Mouse (Mus musculus) C2C12 (cell line): ENCODE results near the gene Polr2l. TPM values are rescaled to one million over a fixed set of nuclear protein-coding genes. Genes with fewer than 3 reads are reported as not detected.

Experiments
- H3K27me3 ChIP-seq: one replicate; pipeline ENCODE4 v1.6.1; 2011; ENCODE audit not compliant: control insufficient read depth, insufficient read depth, insufficient read length
- H3K36me3 ChIP-seq: one replicate; pipeline ENCODE4 v1.6.1; 2011; ENCODE audit not compliant: control insufficient read depth, insufficient read depth
- H3K4me3 ChIP-seq: one replicate; pipeline ENCODE4 v1.5.1; 2011; ENCODE audit warnings: mild to moderate bottlenecking, control low read depth; ENCODE audit not compliant: poor library complexity, insufficient read depth, severe bottlenecking
- H3K79me2 ChIP-seq: one replicate; pipeline ENCODE4 v1.6.1; 2011; ENCODE audit not compliant: control insufficient read depth, insufficient read depth
- H3K79me3 ChIP-seq: one replicate; pipeline ENCODE4 v1.6.1; 2011; ENCODE audit warnings: low read depth, control low read depth
- H3ac ChIP-seq: one replicate; pipeline ENCODE3; 2011; ENCODE audit warnings: low read depth; ENCODE audit not compliant: control insufficient read depth, insufficient read length
- CEBPB ChIP-seq: IDR thresholded peaks from one replicate; pipeline ENCODE4 v1.6.1; 2011; ENCODE audit warnings: low read depth, mild to moderate bottlenecking, control low read depth, moderate library complexity
- CTCF ChIP-seq: IDR thresholded peaks from one replicate; pipeline ENCODE4 v1.5.1; 2011; ENCODE audit not compliant: control insufficient read depth, insufficient read depth, insufficient read length
- FOSL1 ChIP-seq: IDR thresholded peaks from one replicate; pipeline ENCODE4 v1.8.0; 2011; ENCODE audit warnings: mild to moderate bottlenecking, low read length; ENCODE audit not compliant: poor library complexity, insufficient read depth, severe bottlenecking
- MAX ChIP-seq: IDR thresholded peaks from one replicate; pipeline ENCODE4 v1.6.1; 2011; ENCODE audit warnings: mild to moderate bottlenecking, control low read depth
- MYOD1 ChIP-seq: IDR thresholded peaks from one replicate; pipeline ENCODE4 v1.6.1; 2011; ENCODE audit warnings: low read depth; ENCODE audit not compliant: control insufficient read depth, insufficient read length
- MYOG ChIP-seq: IDR thresholded peaks from one replicate; pipeline ENCODE4 v1.6.1; 2011; ENCODE audit not compliant: control insufficient read depth, insufficient read length; ENCODE audit errors: extremely low read depth
- USF1 ChIP-seq: IDR thresholded peaks from one replicate; pipeline ENCODE4 v1.6.1; 2011; ENCODE audit warnings: low read depth, mild to moderate bottlenecking, control low read depth, moderate library complexity
- polyA plus RNA-seq: library from polyadenylated mRNA; unstranded; fragments of >200 nt; fragmentation: generic; extraction: Trizol; gene quantifications from one replicate; pipeline ENCODE4 v1.2.1, GENCODE M21; 2012; ENCODE audit warnings: missing spikeins

The Polr2l gene
- polyA plus RNA-seq, 1 experiment, result 124 TPM

GRCm38 (mm10) chr7:141460001-141460390 is 14.9 kb downstream of the Polr2l start:
- no peaks in the 10 kb centered on the region for H3K79me2 ChIP-seq
- TF ChIP-seq FOSL1 (no peak), USF1 (no peak), MYOG (no peak), CEBPB (no peak), MYOD1 (no peak), CTCF (no peak)
- H3K36me3 ChIP-seq, result peaks cover 3% of the 10 kb centered on the region
- no peak overlapping the region for H3ac ChIP-seq
- no peaks in the 10 kb centered on the region for H3K27me3 ChIP-seq
- no peak overlapping the region for H3K4me3 ChIP-seq
- H3K79me3 ChIP-seq, result no peaks in the 10 kb centered on the region

- TF ChIP-seq USF1 (no peak), FOSL1 (no peak), MYOD1 (no peak), MAX (no peak), CTCF (no peak), MYOG (no peak), CEBPB (no peak)
Observed at GRCm38 (mm10) chr7:141459301-141459711, 15.6 kb downstream of the Polr2l start.

GRCm38 (mm10) chr7:141458661-141459060 is 16.3 kb downstream of the Polr2l start:
- Histone ChIP-seq H3K79me3 (no peaks in the 10 kb centered on the region), H3K36me3 (peaks cover 3% of the 10 kb centered on the region), H3K4me3 (no peak overlapping the region), H3ac (no peak overlapping the region), H3K27me3 (no peaks in the 10 kb centered on the region), H3K79me2 (no peaks in the 10 kb centered on the region)
- no peak for TF ChIP-seq CEBPB
- TF ChIP-seq CTCF, result no peak
- no peak for TF ChIP-seq MYOD1
- TF ChIP-seq USF1, result no peak
- TF ChIP-seq FOSL1, result no peak
- TF ChIP-seq MAX, result no peak
- TF ChIP-seq MYOG, result no peak

More at GRCm38 (mm10) chr7:141459301-141459711, 15.6 kb downstream of the Polr2l start:
- no peaks in the 10 kb centered on the region for H3K79me2 ChIP-seq
- no peak overlapping the region for H3K4me3 ChIP-seq
- no peaks in the 10 kb centered on the region for H3K27me3 ChIP-seq
- H3ac ChIP-seq, result no peak overlapping the region
- H3K79me3 ChIP-seq, result no peaks in the 10 kb centered on the region
- peaks cover 3% of the 10 kb centered on the region for H3K36me3 ChIP-seq

DNA sequence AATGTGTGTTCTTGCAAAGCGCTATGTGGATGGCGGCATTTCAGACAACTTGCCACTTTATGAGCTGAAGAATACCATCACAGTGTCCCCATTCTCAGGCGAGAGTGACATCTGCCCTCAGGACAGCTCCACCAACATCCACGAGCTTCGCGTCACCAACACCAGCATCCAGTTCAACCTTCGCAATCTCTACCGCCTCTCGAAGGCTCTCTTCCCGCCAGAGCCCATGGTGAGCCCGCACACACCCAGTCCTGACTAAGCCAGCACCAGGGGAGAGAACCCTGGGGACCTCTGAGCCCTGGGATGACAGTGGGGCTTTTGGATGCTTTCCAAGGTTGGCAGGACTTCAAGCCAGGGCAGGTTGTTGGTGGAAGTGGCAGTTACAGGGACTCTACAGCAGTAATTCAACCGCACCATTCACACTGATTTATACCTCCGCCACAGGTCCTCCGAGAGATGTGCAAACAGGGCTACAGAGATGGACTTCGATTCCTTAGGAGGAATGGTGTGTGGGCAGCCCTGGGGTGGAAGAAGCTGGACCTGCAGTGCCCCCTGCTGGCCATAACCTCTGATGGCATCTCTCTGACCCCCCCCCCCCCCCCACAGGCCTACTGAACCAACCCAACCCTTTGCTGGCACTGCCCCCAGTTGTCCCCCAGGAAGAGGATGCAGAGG is 16.8 kb downstream of the Polr2l start:
- no peaks in the 10 kb centered on the region for H3K79me3 ChIP-seq
- TF ChIP-seq FOSL1, result no peak
- TF ChIP-seq CEBPB, result no peak
- TF ChIP-seq CTCF, result peak; percentile 44
- no peak for TF ChIP-seq MAX
- peaks cover 3% of the 10 kb centered on the region for H3K36me3 ChIP-seq
- H3K27me3 ChIP-seq, result no peaks in the 10 kb centered on the region
- no peak overlapping the region for H3K4me3 ChIP-seq
- H3ac ChIP-seq, result no peak overlapping the region
- no peaks in the 10 kb centered on the region for H3K79me2 ChIP-seq

DNA sequence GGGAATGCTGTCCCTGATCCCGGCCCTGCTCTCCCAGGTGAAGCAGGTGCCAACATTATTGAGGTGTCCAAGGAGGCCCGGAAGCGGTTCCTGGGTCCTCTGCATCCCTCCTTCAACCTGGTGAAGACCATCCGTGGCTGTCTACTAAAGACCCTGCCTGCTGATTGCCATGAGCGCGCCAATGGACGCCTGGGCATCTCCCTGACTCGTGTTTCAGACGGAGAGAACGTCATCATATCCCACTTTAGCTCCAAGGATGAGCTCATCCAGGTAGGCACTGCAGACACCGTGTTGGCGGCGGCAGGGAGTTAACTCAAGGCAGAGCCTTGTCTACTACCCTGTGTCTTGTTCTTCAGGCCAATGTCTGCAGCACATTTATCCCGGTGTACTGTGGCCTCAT is 17.7 kb downstream of the Polr2l start:
- no peaks in the 10 kb centered on the region for H3K79me3 ChIP-seq
- no peak for TF ChIP-seq FOSL1
- TF ChIP-seq MYOD1, result no peak
- no peak for TF ChIP-seq USF1
- TF ChIP-seq CTCF, result no peak
- no peak for TF ChIP-seq MAX
- TF ChIP-seq MYOG, result no peak
- TF ChIP-seq CEBPB, result no peak
- H3K79me2 ChIP-seq, result no peaks in the 10 kb centered on the region
- H3ac ChIP-seq, result no peak overlapping the region
- peaks cover 3% of the 10 kb centered on the region for H3K36me3 ChIP-seq
- H3K27me3 ChIP-seq, result no peaks in the 10 kb centered on the region
- no peak overlapping the region for H3K4me3 ChIP-seq

DNA sequence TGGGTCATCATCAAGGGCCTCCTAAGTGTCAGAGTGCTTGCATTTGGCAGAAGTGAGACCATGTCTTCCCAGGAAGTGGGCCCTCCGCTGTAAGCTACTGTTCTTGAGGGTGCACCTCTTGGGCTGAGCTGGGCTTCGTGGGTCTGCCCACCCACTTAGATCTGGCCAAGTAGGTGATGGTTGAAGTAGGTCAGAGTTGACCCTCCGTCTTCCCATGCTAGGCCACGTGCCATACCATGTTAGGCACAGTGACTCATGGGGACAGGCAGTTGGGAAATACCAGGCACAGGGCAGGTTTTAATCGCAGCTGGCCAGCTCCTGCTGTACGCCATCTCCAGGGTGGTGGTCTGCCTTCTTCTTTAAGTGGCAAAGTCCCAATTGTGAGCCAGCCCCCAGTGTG is 18.2 kb downstream of the Polr2l start:
- Histone ChIP-seq H3ac (no peak overlapping the region), H3K4me3 (no peak overlapping the region), H3K79me2 (no peaks in the 10 kb centered on the region), H3K36me3 (peaks cover 7% of the 10 kb centered on the region), H3K79me3 (no peaks in the 10 kb centered on the region), H3K27me3 (no peaks in the 10 kb centered on the region)
- no peak for TF ChIP-seq CTCF
- no peak for TF ChIP-seq MYOG
- peak; percentile 79 for TF ChIP-seq CEBPB
- peak; percentile 81 for TF ChIP-seq USF1
- no peak for TF ChIP-seq FOSL1
- no peak for TF ChIP-seq MYOD1
- TF ChIP-seq MAX, result peak; percentile 64
